Mouse (Mus musculus) right cerebral cortex, postnatal 14 days (tissue): Measurements from ENCODE around the gene Alkbh6.

Source experiments
- DNase-seq: peaks from one replicate; pipeline ENCODE4 v3.0.0; 2022

Alkbh6 gene

GRCm38 (mm10) chr7:30308076-30309005, at the start of gene Alkbh6:
Gene Alkbh6, plus strand, starts transcription at chr7:30308717.
- peak; percentile 91 for DNase-seq

- no peak for DNase-seq
These were observed 43.5 kb upstream of the Alkbh6 start for GRCm38 (mm10) chr7:30265041-30265440.

GRCm38 (mm10) chr7:30265531-30265930, 43.0 kb upstream of the Alkbh6 start:
- no peak for DNase-seq

GRCm38 (mm10) chr7:30265935-30266334, 42.6 kb upstream of the Alkbh6 start:
- DNase-seq = no peak

- no peak for DNase-seq
These were observed 41.7 kb upstream of the Alkbh6 start for GRCm38 (mm10) chr7:30266780-30267179.

GRCm38 (mm10) chr7:30269641-30270040, 38.9 kb upstream of the Alkbh6 start:
- no peak for DNase-seq

GRCm38 (mm10) chr7:30274383-30274782, 34.1 kb upstream of the Alkbh6 start:
- DNase-seq = no peak

- no peak for DNase-seq
These were observed 29.6 kb upstream of the Alkbh6 start for GRCm38 (mm10) chr7:30278911-30279310.

GRCm38 (mm10) chr7:30279536-30279935, 29.0 kb upstream of the Alkbh6 start:
- DNase-seq = no peak

GRCm38 (mm10) chr7:30279951-30280669, 28.4 kb upstream of the Alkbh6 start, which contains the start of the genes Thap8 and Wdr62:
Gene Thap8, plus strand, starts transcription at chr7:30280094.
Gene Wdr62, minus strand, starts transcription at chr7:30280419.
- DNase-seq = peak; percentile 88

- peak; percentile 85 for DNase-seq
These were observed 27.8 kb upstream of the Alkbh6 start for GRCm38 (mm10) chr7:30280670-30281138.

GRCm38 (mm10) chr7:30281522-30281921, 27.0 kb upstream of the Alkbh6 start:
- no peak for DNase-seq

- no peak for DNase-seq
These were observed 25.8 kb upstream of the Alkbh6 start for GRCm38 (mm10) chr7:30282740-30283139.

- no peak for DNase-seq
These were observed 21.7 kb upstream of the Alkbh6 start for GRCm38 (mm10) chr7:30286701-30287410.

GRCm38 (mm10) chr7:30288046-30288445, 20.5 kb upstream of the Alkbh6 start:
- no peak for DNase-seq

- no peak for DNase-seq
These were observed 19.3 kb upstream of the Alkbh6 start for GRCm38 (mm10) chr7:30289071-30289713.

GRCm38 (mm10) chr7:30289714-30290399, 18.7 kb upstream of the Alkbh6 start:
- DNase-seq = no peak

GRCm38 (mm10) chr7:30291215-30292131, 17.0 kb upstream of the Alkbh6 start, which contains the start of gene Clip3:
Gene Clip3, plus strand, starts transcription at chr7:30291728.
- peak; percentile 91 for DNase-seq

- peak; percentile 51 for DNase-seq
These were observed 14.7 kb upstream of the Alkbh6 start for GRCm38 (mm10) chr7:30293795-30294194.

- no peak for DNase-seq
These were observed 14.2 kb upstream of the Alkbh6 start for GRCm38 (mm10) chr7:30294296-30294695.

GRCm38 (mm10) chr7:30295103-30295502, 13.4 kb upstream of the Alkbh6 start:
- no peak for DNase-seq
